Mouse (Mus musculus): Measurements from ENCODE around the gene Thbs3.

Gene Thbs3

GRCm38 (mm10) chr3:89227307-89228179, 12.6 kb downstream of the Thbs3 start:
- DNase-seq (ENCODE audit: low read depth, low spot score) = peak; percentile 97

DNA sequence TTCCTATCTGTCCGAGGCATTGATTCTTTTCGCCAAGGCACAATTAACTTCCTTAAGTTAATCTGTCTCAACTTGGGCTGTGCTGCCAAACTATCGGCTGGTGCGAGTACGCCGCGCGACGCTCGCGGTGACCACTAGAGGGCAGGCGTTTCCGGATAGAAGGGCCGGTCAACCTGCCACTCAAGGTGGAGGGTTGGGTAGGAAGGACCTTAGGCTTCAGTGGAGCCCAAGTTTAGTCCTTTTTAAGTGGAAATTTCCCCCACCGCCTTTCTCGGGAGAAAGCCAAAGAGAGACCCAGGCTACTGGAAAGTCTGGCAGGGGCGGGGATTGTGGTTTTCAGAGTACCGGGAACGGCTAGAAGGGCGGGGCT, 13.2 kb downstream of the Thbs3 start:
- peak; percentile 95 for DNase-seq (ENCODE audit: low read depth, low spot score)

DNA sequence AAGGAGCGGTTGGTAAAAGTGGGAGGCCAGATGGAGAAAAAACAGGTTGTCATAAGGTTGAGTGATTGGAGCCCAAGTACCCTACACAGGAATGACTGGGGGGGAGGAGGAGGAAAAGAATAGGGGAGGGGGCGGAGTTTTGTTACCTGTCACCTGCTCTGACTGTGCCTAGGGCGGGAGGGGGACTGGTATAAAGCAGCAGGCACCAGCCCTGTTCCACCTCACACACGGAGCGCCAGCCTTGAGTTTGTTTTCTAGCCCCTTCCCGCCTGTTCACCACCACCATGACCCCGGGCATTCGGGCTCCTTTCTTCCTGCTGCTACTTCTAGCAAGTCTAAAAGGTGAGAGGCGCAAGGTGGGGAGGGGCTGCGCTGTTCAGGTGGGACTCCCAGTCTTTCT, 13.9 kb downstream of the Thbs3 start, which contains the start of gene Muc1:
Gene Muc1 (plus strand): TSS at position 222 of the 400 bp plus-strand sequence.
- DNase-seq (ENCODE audit: low read depth, low spot score) = no peak

GRCm38 (mm10) chr3:89229276-89229675, 14.3 kb downstream of the Thbs3 start:
- peak; percentile 83 for DNase-seq (ENCODE audit: low read depth, low spot score)

DNA sequence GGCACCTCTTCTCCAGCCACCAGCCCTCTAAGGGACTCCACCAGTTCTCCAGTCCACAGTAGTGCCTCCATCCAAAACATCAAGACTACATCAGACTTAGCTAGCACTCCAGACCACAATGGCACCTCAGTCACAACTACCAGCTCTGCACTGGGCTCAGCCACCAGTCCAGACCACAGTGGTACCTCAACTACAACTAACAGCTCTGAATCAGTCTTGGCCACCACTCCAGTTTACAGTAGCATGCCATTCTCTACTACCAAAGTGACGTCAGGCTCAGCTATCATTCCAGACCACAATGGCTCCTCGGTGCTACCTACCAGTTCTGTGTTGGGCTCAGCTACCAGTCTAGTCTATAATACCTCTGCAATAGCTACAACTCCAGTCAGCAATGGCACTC, 15.6 kb downstream of the Thbs3 start:
- no peak for DNase-seq (ENCODE audit: low read depth, low spot score)

GRCm38 (mm10) chr3:89231345-89231744, 16.4 kb downstream of the Thbs3 start:
- DNase-seq (ENCODE audit: low read depth, low spot score) = no peak

DNA sequence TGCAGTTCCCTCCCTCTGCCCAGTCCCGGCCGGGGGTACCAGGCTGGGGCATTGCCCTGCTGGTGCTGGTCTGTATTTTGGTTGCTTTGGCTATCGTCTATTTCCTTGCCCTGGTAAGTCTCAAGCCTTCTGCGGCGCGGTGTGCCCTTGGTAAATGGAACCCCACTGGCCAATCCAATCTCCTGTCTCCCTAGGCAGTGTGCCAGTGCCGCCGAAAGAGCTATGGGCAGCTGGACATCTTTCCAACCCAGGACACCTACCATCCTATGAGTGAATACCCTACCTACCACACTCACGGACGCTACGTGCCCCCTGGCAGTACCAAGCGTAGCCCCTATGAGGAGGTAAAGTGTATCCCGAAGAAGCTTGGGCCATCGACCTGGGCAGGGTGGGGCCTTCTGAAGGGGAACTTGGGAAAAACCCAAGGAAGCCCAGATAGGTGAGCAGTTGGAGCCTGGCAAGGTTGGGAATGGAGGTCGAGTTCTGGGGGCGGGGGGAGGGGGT, 16.8 kb downstream of the Thbs3 start:
- DNase-seq (ENCODE audit: low read depth, low spot score) = no peak

GRCm38 (mm10) chr3:89232614-89233013, 17.6 kb downstream of the Thbs3 start:
- no peak for DNase-seq (ENCODE audit: low read depth, low spot score)

- DNase-seq (ENCODE audit: low read depth, low spot score) = peak; percentile 63
Measured at GRCm38 (mm10) chr3:89233562-89234110, 18.7 kb downstream of the Thbs3 start.

DNA sequence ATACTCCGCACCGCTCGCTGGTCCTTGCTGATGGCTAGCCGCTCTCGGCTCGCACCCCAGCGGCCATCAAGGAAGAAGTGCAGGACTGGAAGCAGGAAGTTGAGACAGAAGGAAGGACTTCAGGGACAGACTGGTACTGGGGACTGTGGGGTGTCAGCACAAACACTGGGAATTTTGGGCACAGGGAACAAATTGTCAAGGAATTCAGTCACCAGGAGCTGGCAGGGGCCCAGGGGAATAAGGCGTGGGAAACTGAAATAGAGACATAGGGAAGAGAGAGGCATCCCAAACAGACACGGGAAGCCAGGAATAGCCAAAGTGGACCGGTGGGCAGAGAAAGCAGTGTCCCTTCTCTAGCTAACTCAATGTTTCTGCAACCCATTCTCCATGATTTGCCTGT, 21.5 kb downstream of the Thbs3 start:
- DNase-seq (ENCODE audit: low read depth, low spot score) = no peak

- no peak for DNase-seq (ENCODE audit: low read depth, low spot score)
Measured at GRCm38 (mm10) chr3:89237682-89238081, 22.7 kb downstream of the Thbs3 start.

DNA sequence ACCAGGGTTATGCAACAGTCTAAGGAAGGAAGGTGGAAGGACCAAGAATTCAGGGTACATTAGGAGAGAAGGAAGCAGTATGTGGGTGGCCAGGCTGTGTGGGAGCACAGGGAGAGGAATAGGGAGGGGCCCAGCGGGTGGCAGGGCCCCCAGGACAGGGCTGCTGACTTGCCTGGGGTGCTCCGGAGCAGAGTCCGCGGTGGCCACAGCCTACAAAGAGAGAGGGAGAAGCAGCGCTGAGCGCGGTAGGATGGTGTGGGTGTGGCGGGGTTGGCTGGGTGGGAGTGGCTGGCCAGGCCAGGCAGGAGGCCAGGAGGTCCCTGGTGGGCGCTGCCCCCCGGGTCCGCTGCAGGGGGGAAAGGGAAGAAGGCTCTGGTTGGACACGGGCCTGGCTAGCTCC, 23.5 kb downstream of the Thbs3 start:
- no peak for DNase-seq (ENCODE audit: low read depth, low spot score)

DNA sequence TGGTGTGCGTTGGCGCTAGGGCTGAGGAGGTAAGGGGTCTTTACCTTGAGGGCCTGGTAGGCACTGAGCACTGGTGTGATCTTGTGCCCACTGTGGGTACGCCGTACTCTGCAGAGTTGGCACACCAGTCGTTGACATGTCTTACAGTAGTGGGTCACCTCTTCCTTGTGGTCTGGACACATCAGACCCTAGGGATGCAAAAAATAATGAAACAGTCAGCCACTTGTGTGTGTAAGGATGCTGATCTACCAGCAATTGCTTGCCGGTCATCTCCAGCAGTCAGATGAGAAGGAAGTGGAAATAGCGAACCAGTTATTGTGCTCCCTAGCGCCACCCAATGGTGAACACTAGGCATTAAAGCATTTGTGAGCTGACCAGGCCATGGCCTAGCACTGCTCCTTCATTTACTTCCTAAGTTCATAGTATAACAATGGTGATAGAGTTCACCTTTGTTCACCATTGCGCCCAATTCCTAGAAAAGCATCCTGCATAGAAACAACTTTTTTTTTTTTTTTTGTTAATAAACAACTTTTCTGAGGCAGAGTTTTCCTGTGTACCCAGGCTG, 27.4 kb downstream of the Thbs3 start:
- peak; percentile 85 for DNase-seq (ENCODE audit: low read depth, low spot score)

DNA sequence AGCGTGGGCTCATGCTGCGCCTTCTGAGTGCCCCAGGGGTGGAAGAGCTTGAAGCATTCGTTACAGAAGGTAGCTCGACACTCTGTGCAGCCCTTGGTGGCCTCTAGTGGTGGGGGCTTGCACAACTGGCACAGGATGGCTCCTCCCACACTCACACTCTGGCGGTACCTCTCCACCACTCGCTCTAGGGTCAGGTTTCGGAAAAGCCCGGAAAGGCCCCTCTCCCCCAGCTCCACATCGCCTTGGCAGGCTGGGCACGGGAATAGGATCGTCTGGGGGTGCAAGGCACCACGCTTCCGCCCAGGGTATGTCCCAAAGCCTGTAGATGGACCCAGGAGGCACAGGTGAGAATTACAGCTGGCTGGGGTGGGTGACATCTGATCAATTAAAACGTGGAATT, 28.6 kb downstream of the Thbs3 start:
- DNase-seq (ENCODE audit: low read depth, low spot score) = peak; percentile 82

DNA sequence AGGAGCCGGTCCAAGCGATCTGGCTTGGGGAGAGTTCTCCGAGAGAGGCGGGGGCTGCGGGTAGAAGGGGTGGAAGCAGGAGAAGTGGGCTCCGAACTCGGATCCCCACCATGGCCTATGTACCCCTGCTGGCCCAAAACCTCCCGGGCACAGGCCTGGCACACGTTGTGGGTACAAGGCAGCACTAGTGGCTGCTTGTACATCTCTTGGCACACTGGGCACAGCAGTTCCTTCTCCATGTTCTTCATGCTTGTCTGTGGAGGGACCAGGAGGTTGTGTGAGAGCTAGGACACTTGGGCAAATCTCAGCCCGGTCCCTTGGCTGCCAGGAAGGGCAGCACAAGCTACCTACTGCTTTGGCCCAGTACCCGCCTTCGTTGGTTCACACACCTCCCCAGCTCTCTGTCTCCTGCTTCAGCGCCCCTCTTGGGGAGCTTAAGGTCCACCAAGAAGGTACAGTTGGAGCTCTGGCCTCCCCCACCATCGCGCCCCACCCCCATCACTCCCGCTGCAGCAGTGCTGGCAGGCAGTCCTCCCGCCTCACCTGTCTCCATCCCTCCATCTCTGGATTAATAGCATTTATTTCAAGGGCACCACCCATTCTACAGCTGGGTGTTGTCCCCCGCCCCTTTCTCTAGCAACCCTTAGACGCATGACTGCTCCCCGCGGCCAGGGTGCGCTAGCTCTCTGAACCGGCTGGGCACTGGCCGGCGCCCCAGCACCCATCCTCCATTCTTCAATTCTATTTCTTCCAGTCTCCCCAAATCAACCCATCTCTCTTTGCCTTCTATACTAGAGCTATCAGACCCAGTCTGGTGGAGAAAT, 29.4 kb downstream of the Thbs3 start:
- no peak for DNase-seq (ENCODE audit: low read depth, low spot score)

DNA sequence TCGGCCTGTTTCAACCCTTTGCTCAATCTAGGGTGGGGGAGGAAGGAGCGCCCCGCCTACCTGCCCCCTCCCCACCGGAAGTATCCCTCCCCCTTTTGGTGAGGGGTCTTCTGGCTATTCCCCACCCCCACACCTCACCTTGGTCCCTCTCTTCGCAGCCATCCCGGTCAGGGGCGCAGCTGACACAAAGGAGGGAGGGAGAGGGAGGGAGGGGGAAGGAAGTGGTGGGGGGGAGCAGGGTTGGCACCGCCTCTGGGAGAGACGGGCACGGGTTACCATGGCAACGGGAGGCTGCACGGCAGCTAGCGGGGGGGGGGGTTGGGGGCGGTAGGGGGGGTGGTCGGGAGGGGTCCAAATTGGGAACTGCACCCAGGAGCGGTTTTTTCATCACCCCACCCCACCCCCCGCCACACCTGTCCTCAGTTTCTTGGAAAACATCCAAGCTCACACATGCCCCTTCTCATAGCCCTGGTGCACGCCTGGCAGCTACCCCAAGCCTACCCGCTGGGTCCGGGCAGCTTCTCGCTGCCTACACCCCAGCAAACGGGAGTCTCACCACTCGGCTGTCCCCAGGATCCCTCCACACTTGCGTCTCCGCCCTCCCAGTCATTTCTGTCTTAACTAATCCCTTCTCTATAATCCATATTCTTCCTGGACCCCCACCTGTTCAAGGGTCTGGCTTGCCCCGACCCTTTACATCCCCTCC, 30.2 kb downstream of the Thbs3 start:
- no peak for DNase-seq (ENCODE audit: low read depth, low spot score)

DNA sequence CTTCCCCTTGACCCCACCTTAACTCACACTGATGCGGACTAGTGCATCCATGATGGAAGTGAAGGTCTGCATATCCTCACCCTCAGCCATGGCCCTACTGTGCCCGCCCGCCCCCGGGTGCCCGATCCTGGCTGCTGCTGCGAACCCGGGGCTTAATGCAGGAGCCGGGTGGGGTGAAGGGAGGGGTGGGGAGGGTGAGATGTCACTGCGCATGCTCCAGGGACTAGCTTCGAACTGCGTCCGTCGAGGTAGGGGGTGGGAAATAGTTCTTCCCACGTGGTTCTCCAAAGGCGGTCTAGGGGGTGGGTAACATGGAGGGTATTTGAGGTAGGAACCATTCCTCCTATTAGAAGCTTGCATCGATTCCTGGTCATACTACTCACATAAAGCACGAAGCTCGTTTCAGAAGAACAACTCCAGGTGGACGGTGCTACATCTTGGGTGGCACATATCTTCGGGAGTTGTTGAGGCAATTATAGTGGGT, 30.8 kb downstream of the Thbs3 start, which contains the start of gene Krtcap2:
Gene Krtcap2 (plus strand): TSS at position 279 of the 484 bp plus-strand sequence.
- no peak for DNase-seq (ENCODE audit: low read depth, low spot score)

GRCm38 (mm10) chr3:89246261-89247100, 31.5 kb downstream of the Thbs3 start, which contains the start of gene Trim46:
TSS of gene Trim46 (minus strand) at chr3:89246309.
- DNase-seq (ENCODE audit: low read depth, low spot score) = peak; percentile 95

GRCm38 (mm10) chr3:89247466-89247865, 32.5 kb downstream of the Thbs3 start:
- no peak for DNase-seq (ENCODE audit: low read depth, low spot score)
